Mouse (Mus musculus) cerebellum, adult 2 months (tissue): ENCODE measurements around the gene Piezo1. TPM values are rescaled to one million over a fixed set of nuclear protein-coding genes. Genes with fewer than 3 reads are reported as not detected.

ENCODE experiments used
- DNase-seq, 2 experiments: peaks; one replicate each; pipeline ENCODE4 v3.0.0; 2021
- H3K27ac ChIP-seq: fragments of 200-500 bp; 2 replicates; pipeline ENCODE4 v1.5.1; 2012; ENCODE audit warnings: low read length, control low read depth, inconsistent platforms; ENCODE audit not compliant: insufficient read depth
- H3K27me3 ChIP-seq: fragments of 200-500 bp; 2 replicates; pipeline ENCODE4 v1.6.1; 2012; ENCODE audit warnings: inconsistent platforms, mild to moderate bottlenecking, low read length, moderate library complexity; ENCODE audit not compliant: control insufficient read depth, insufficient read depth
- H3K4me1 ChIP-seq: fragments of 200-500 bp; 2 replicates; pipeline ENCODE4 v1.6.1; 2011; ENCODE audit warnings: low read length; ENCODE audit not compliant: control insufficient read depth, insufficient read depth
- H3K4me3 ChIP-seq: fragments of 200-500 bp; replicated peaks from 2 replicates; pipeline ENCODE3; 2011; ENCODE audit warnings: mild to moderate bottlenecking, low read depth, low read length, control low read depth; ENCODE audit not compliant: insufficient read depth
- CTCF ChIP-seq: fragments of 200-500 bp; IDR thresholded peaks from 2 replicates; pipeline ENCODE4 v1.5.1; 2011; ENCODE audit warnings: low read depth, mild to moderate bottlenecking, control low read depth, low read length, moderate library complexity, borderline replicate concordance; ENCODE audit not compliant: insufficient read depth
- POLR2A ChIP-seq: fragments of 200-500 bp; IDR thresholded peaks from 2 replicates; pipeline ENCODE4 v1.6.1; 2011; ENCODE audit warnings: low read length, control low read depth, borderline replicate concordance; ENCODE audit not compliant: insufficient read depth
- WGBS: fragments of 180-500 bp; shearing (Covaris S2); methylation state at CpG from one replicate; pipeline ENCODE4 v1.1.7; 2018; 5-methylcytosine and 5-hydroxymethylcytosine counted together
- polyA plus RNA-seq: library from polyadenylated mRNA; depleted of rRNA; stranded (reverse); fragments of >200 nt; gene quantifications from 2 replicates; pipeline ENCODE4 v1.2.3, GENCODE M21; 2012

Gene Piezo1
- polyA plus RNA-seq, 1 experiment, result 4.5 TPM

GRCm38 (mm10) chr8:122452154-122452553, 99.0 kb downstream of the Piezo1 start:
- Histone ChIP-seq H3K4me1 (no peaks in the 10 kb centered on the region), H3K4me3 (no peak overlapping the region), H3K27ac (no peak overlapping the region), H3K27me3 (no peaks in the 10 kb centered on the region)
- no peak for TF ChIP-seq POLR2A
- TF ChIP-seq CTCF, result no peak
- WGBS, result 87% methylated on average over 10 of the region's 10 CpGs
- DNase-seq, result no peak

- 63% methylated on average over 7 of the region's 7 CpGs for WGBS
- Histone ChIP-seq H3K27ac (no peak overlapping the region), H3K4me1 (no peaks in the 10 kb centered on the region), H3K27me3 (no peaks in the 10 kb centered on the region), H3K4me3 (no peak overlapping the region)
- TF ChIP-seq POLR2A (no peak), CTCF (no peak)
- no peak for DNase-seq
Observed at GRCm38 (mm10) chr8:122451161-122451703, 99.9 kb downstream of the Piezo1 start.

GRCm38 (mm10) chr8:122445203-122445602, 105.9 kb downstream of the Piezo1 start:
- 59% methylated on average over 3 of the region's 3 CpGs for WGBS
- no peak overlapping the region for H3K4me3 ChIP-seq
- no peak for DNase-seq
- TF ChIP-seq CTCF, result no peak
- TF ChIP-seq POLR2A, result no peak
- H3K27ac ChIP-seq, result no peak overlapping the region
- H3K4me1 ChIP-seq, result peaks cover 9% of the 10 kb centered on the region
- no peaks in the 10 kb centered on the region for H3K27me3 ChIP-seq

GRCm38 (mm10) chr8:122444058-122444748, 106.9 kb downstream of the Piezo1 start:
- peak overlapping the region; percentile 80 for H3K4me3 ChIP-seq
- H3K4me1 ChIP-seq, result peaks cover 19% of the 10 kb centered on the region
- DNase-seq, result peak; percentile 76 to 77
- H3K27ac ChIP-seq, result peak overlapping the region; percentile 76
- TF ChIP-seq POLR2A (0 out of 2 replicates have a peak, but pooled peaks have one; percentile 21), CTCF (no peak)
- under 1% methylated on average over 19 of the region's 19 CpGs for WGBS
- no peaks in the 10 kb centered on the region for H3K27me3 ChIP-seq

- peaks cover 26% of the 10 kb centered on the region for H3K4me1 ChIP-seq
- under 1% methylated on average over 47 of the region's 47 CpGs for WGBS
- H3K4me3 ChIP-seq, result peak within 1 kb of the TSS; percentile 91
- H3K27me3 ChIP-seq, result no peaks in the 10 kb centered on the region
- TF ChIP-seq POLR2A (peak; percentile 98), CTCF (peak; percentile 43; the same call in 1 of the 2 replicates)
- DNase-seq, result peak; percentile 99 to 100
- peak within 1 kb of the TSS; percentile 76 for H3K27ac ChIP-seq
Observed at GRCm38 (mm10) chr8:122443262-122444006, 107.7 kb downstream of the Piezo1 start, which contains the start of gene Mvd. Gene Mvd (minus strand): TSS chr8:122443422.

GRCm38 (mm10) chr8:122442781-122443180, 108.3 kb downstream of the Piezo1 start:
- no peak for DNase-seq
- peak overlapping the region; percentile 91 for H3K4me3 ChIP-seq
- TF ChIP-seq POLR2A (no peak), CTCF (no peak)
- H3K27ac ChIP-seq, result peak overlapping the region; percentile 22; the same call in 1 of the 2 replicates
- 2% methylated on average over 12 of the region's 12 CpGs for WGBS
- H3K27me3 ChIP-seq, result no peaks in the 10 kb centered on the region
- H3K4me1 ChIP-seq, result peaks cover 30% of the 10 kb centered on the region

- peaks cover 30% of the 10 kb centered on the region for H3K4me1 ChIP-seq
- no peaks in the 10 kb centered on the region for H3K27me3 ChIP-seq
- DNase-seq, result no peak
- TF ChIP-seq POLR2A, result no peak
- TF ChIP-seq CTCF, result no peak
- WGBS, result 6% methylated on average over 7 of the region's 7 CpGs
- H3K27ac ChIP-seq, result no peak overlapping the region
- H3K4me3 ChIP-seq, result peak overlapping the region; percentile 91
Observed at GRCm38 (mm10) chr8:122442356-122442755, 108.8 kb downstream of the Piezo1 start.
